Mouse (Mus musculus) hindbrain, embryonic 11.5 days (tissue): ENCODE data around the gene Kcnd3. TPM values are rescaled to one million over a fixed set of nuclear protein-coding genes. Genes with fewer than 3 reads are reported as not detected.

Experiments used
- ATAC-seq: fragments of 200-750 bp; cut with Nextera tagmentation; 2 replicates; pipeline ENCODE4 v1.8.0; 2017; ENCODE audit warnings: mild to moderate bottlenecking, moderate TSS enrichment, moderate library complexity; ENCODE audit not compliant: low FRiP score
- DNase-seq: peaks from one replicate; pipeline ENCODE4 v3.0.0-alpha.2; 2015; ENCODE audit warnings: low spot score
- H3K27ac ChIP-seq: fragments of 300-500 bp; sonication (generic); 2 replicates; pipeline ENCODE4 v1.5.1; 2014; ENCODE audit warnings: mild to moderate bottlenecking, low read depth, low read length
- H3K27me3 ChIP-seq: fragments of 300-500 bp; sonication (generic); 2 replicates; pipeline ENCODE4 v1.6.1; 2014; ENCODE audit warnings: mild to moderate bottlenecking, low read length, moderate library complexity, mixed read lengths; ENCODE audit not compliant: control insufficient read depth, insufficient read depth
- H3K36me3 ChIP-seq: fragments of 300-500 bp; sonication (generic); 2 replicates; pipeline ENCODE4 v1.6.1; 2014; ENCODE audit warnings: mild to moderate bottlenecking, low read length, moderate library complexity, mixed read lengths; ENCODE audit not compliant: control insufficient read depth, insufficient read depth
- H3K4me1 ChIP-seq: fragments of 300-500 bp; sonication (generic); replicated peaks from 2 replicates; pipeline ENCODE4 v1.6.1; 2014; ENCODE audit warnings: low read length, mixed read lengths; ENCODE audit not compliant: control insufficient read depth, insufficient read depth
- H3K4me2 ChIP-seq: fragments of 300-500 bp; sonication (generic); replicated peaks from 2 replicates; pipeline ENCODE4 v1.6.1; 2014; ENCODE audit warnings: mild to moderate bottlenecking, low read depth, low read length
- H3K4me3 ChIP-seq: fragments of 300-500 bp; sonication (generic); 2 replicates; pipeline ENCODE4 v1.5.1; 2014; ENCODE audit warnings: low read depth, low read length
- H3K9ac ChIP-seq: fragments of 300-500 bp; sonication (generic); 2 replicates; pipeline ENCODE4 v1.6.1; 2014; ENCODE audit warnings: low read depth, low read length
- H3K9me3 ChIP-seq: fragments of 300-500 bp; sonication (generic); 2 replicates; pipeline ENCODE4 v1.6.1; 2016; ENCODE audit warnings: low read length; ENCODE audit not compliant: control insufficient read depth
- WGBS: fragments of 180-500 bp; shearing (Covaris S2); extraction: QIAGEN DNeasy Blood & Tissue Kit; methylation state at CpG from one replicate; pipeline ENCODE4 v1.1.7; 2014; 5-methylcytosine and 5-hydroxymethylcytosine counted together
- polyA plus RNA-seq: library from polyadenylated mRNA; unstranded; fragments of >200 nt; fragmentation: Nextera tagmentation; extraction: Ambion mirVana; gene quantifications from 2 replicates; pipeline ENCODE4 v1.2.1, GENCODE M21; 2014

Gene Kcnd3
- polyA plus RNA-seq, 1 experiment from 2014 or later = 3.0 TPM

- Histone ChIP-seq H3K27me3 (no peaks in the 10 kb centered on the region), H3K27ac (peak overlapping the region; percentile 68; the same call in 1 of the 2 replicates), H3K4me1 (peaks cover 3% of the 10 kb centered on the region), H3K36me3 (no peaks in the 10 kb centered on the region), H3K9ac (no peak overlapping the region), H3K9me3 (no peaks in the 10 kb centered on the region), H3K4me3 (no peak overlapping the region), H3K4me2 (no peak overlapping the region)
- DNase-seq (no peak), ATAC-seq (peak; percentile 50)
- WGBS = 48% methylated on average over 6 of the region's 6 CpGs
These were observed 117.2 kb downstream of the Kcnd3 start for GRCm38 (mm10) chr3:105569310-105569752.

- ATAC-seq (0 out of 2 replicates have a peak, but pooled peaks have one; percentile 41), DNase-seq (no peak)
- Histone ChIP-seq H3K4me2 (no peak overlapping the region), H3K4me3 (no peak overlapping the region), H3K9ac (no peak overlapping the region), H3K27ac (peak overlapping the region; percentile 4; the same call in 1 of the 2 replicates), H3K4me1 (peaks cover 3% of the 10 kb centered on the region), H3K27me3 (no peaks in the 10 kb centered on the region), H3K36me3 (no peaks in the 10 kb centered on the region), H3K9me3 (no peaks in the 10 kb centered on the region)
- 76% methylated on average over 9 of the region's 9 CpGs for WGBS
These were observed 117.8 kb downstream of the Kcnd3 start for GRCm38 (mm10) chr3:105569950-105570349.

- H3K9me3 ChIP-seq = no peaks in the 10 kb centered on the region
- DNase-seq (no peak), ATAC-seq (no peak)
- no peak overlapping the region for H3K27ac ChIP-seq
- H3K4me2 ChIP-seq = no peak overlapping the region
- H3K4me1 ChIP-seq = peaks cover 3% of the 10 kb centered on the region
- WGBS = 37% methylated on average over 3 of the region's 3 CpGs
- no peak overlapping the region for H3K4me3 ChIP-seq
- H3K9ac ChIP-seq = no peak overlapping the region
- H3K36me3 ChIP-seq = no peaks in the 10 kb centered on the region
- H3K27me3 ChIP-seq = no peaks in the 10 kb centered on the region
These were observed 118.7 kb downstream of the Kcnd3 start for GRCm38 (mm10) chr3:105570818-105571217.

- Histone ChIP-seq H3K4me1 (peaks cover 3% of the 10 kb centered on the region), H3K9ac (no peak overlapping the region), H3K27ac (no peak overlapping the region), H3K36me3 (no peaks in the 10 kb centered on the region), H3K27me3 (no peaks in the 10 kb centered on the region), H3K4me2 (no peak overlapping the region), H3K4me3 (no peak overlapping the region), H3K9me3 (no peaks in the 10 kb centered on the region)
- 76% methylated on average over 1 of the region's 1 CpGs for WGBS
- DNase-seq = no peak
- no peak for ATAC-seq
These were observed 119.8 kb downstream of the Kcnd3 start for GRCm38 (mm10) chr3:105571944-105572343.

GRCm38 (mm10) chr3:105573156-105573555, 121.0 kb downstream of the Kcnd3 start:
- Histone ChIP-seq H3K27me3 (no peaks in the 10 kb centered on the region), H3K4me3 (no peak overlapping the region), H3K27ac (no peak overlapping the region), H3K36me3 (no peaks in the 10 kb centered on the region), H3K4me1 (peaks cover 3% of the 10 kb centered on the region; the same call in 1 of the 2 replicates), H3K9ac (no peak overlapping the region), H3K9me3 (no peaks in the 10 kb centered on the region), H3K4me2 (no peak overlapping the region)
- no peak for DNase-seq
- no peak for ATAC-seq
- 92% methylated on average over 2 of the region's 2 CpGs for WGBS

GRCm38 (mm10) chr3:105578320-105578719, 126.2 kb downstream of the Kcnd3 start:
- ATAC-seq = no peak
- Histone ChIP-seq H3K4me2 (no peak overlapping the region), H3K27ac (no peak overlapping the region), H3K27me3 (no peaks in the 10 kb centered on the region), H3K4me3 (no peak overlapping the region), H3K9ac (no peak overlapping the region), H3K36me3 (no peaks in the 10 kb centered on the region), H3K4me1 (no peaks in the 10 kb centered on the region), H3K9me3 (no peaks in the 10 kb centered on the region)
- WGBS = 78% methylated on average over 3 of the region's 3 CpGs
- DNase-seq = no peak

GRCm38 (mm10) chr3:105581119-105581518, 129.0 kb downstream of the Kcnd3 start:
- no peak overlapping the region for H3K27ac ChIP-seq
- H3K36me3 ChIP-seq = no peaks in the 10 kb centered on the region
- DNase-seq (no peak), ATAC-seq (no peak)
- no peak overlapping the region for H3K9ac ChIP-seq
- H3K4me2 ChIP-seq = no peak overlapping the region
- WGBS = 69% methylated on average over 6 of the region's 6 CpGs
- no peaks in the 10 kb centered on the region for H3K9me3 ChIP-seq
- H3K4me3 ChIP-seq = no peak overlapping the region
- no peaks in the 10 kb centered on the region for H3K27me3 ChIP-seq
- H3K4me1 ChIP-seq = no peaks in the 10 kb centered on the region; the same call in 1 of the 2 replicates

GRCm38 (mm10) chr3:105585734-105586159, 133.6 kb downstream of the Kcnd3 start:
- no peak overlapping the region for H3K4me3 ChIP-seq
- H3K9me3 ChIP-seq = no peaks in the 10 kb centered on the region
- H3K27ac ChIP-seq = 0 out of 2 replicates have a peak overlapping the region, but pooled peaks have one; percentile 36
- H3K27me3 ChIP-seq = no peaks in the 10 kb centered on the region
- 25% methylated on average over 4 of the region's 4 CpGs for WGBS
- H3K4me2 ChIP-seq = no peak overlapping the region
- no peak overlapping the region for H3K9ac ChIP-seq
- ATAC-seq (peak; percentile 83), DNase-seq (peak; percentile 41)
- no peaks in the 10 kb centered on the region; the same call in 1 of the 2 replicates for H3K4me1 ChIP-seq
- no peaks in the 10 kb centered on the region for H3K36me3 ChIP-seq

- no peaks in the 10 kb centered on the region for H3K27me3 ChIP-seq
- peak overlapping the region; percentile 62 for H3K27ac ChIP-seq
- no peak overlapping the region for H3K4me3 ChIP-seq
- 67% methylated on average over 15 of the region's 15 CpGs for WGBS
- H3K4me1 ChIP-seq = no peaks in the 10 kb centered on the region; the same call in 1 of the 2 replicates
- ATAC-seq (peak; percentile 84), DNase-seq (peak; percentile 39)
- no peak overlapping the region for H3K9ac ChIP-seq
- H3K9me3 ChIP-seq = no peaks in the 10 kb centered on the region
- H3K36me3 ChIP-seq = no peaks in the 10 kb centered on the region
- no peak overlapping the region for H3K4me2 ChIP-seq
These were observed 138.0 kb downstream of the Kcnd3 start for GRCm38 (mm10) chr3:105590056-105590672.
